Mouse (Mus musculus) 3134 (cell line): ENCODE measurements at regions not wholly inside any gene's neighbourhood (a gene's known extent, or its start where the extent isn't known, plus 50 kb on each side); places are given as distances from the start of the nearest gene placed in this dataset.
A peak's percentile ranks its signal among the peaks of the same experiment; 100 is the strongest.

ENCODE experiments used
- DNase-seq: peaks from one replicate; pipeline ENCODE4 v3.0.0-alpha.2; 2011; ENCODE audit warnings: low spot score; ENCODE audit not compliant: insufficient read length; ENCODE audit errors: extremely low read depth

GRCm38 (mm10) chr7:75398904-75399724, 56.2 kb upstream of the Akap13 start:
- peak; percentile 55 for DNase-seq

GRCm38 (mm10) chr7:75400471-75400870, 54.9 kb upstream of the Akap13 start:
- no peak for DNase-seq

- no peak for DNase-seq
These were observed 50.4 kb upstream of the Akap13 start for GRCm38 (mm10) chr7:75404955-75405354.
